Mouse (Mus musculus) brown adipose tissue, adult 24 weeks (tissue): ENCODE measurements at regions not wholly inside any gene's neighbourhood (a gene's known extent, or its start where the extent isn't known, plus 50 kb on each side); places are given as distances from the start of the nearest gene placed in this dataset.
"Not testable (repeated sequence)": the region's sequence is repeated elsewhere in the genome, so short reads cannot be mapped to it uniquely, and the experiment has no call there.

Experiments used
- H3K27ac ChIP-seq: fragments of 200-500 bp; replicated peaks from 2 replicates; pipeline ENCODE4 v1.5.1; 2012; ENCODE audit warnings: low read depth, mild to moderate bottlenecking, low read length
- H3K4me1 ChIP-seq: fragments of 200-500 bp; 2 replicates; pipeline ENCODE4 v1.6.1; 2012; ENCODE audit warnings: low read length, mixed read lengths; ENCODE audit not compliant: control insufficient read depth, insufficient read depth, insufficient read length
- H3K4me3 ChIP-seq: fragments of 200-500 bp; 2 replicates; pipeline ENCODE4 v1.5.1; 2012; ENCODE audit warnings: low read depth, mild to moderate bottlenecking, low read length, moderate library complexity; ENCODE audit not compliant: insufficient read depth

GRCm38 (mm10) chr5:78075203-78075602 is 667.4 kb upstream of the Igfbp7 start:
- Histone ChIP-seq H3K4me3 (no peak overlapping the region), H3K27ac (no peak overlapping the region), H3K4me1 (no peaks in the 10 kb centered on the region)

GRCm38 (mm10) chr5:78032554-78033250 is 624.9 kb upstream of the Igfbp7 start:
- H3K4me1 ChIP-seq, result no peaks in the 10 kb centered on the region
- no peak overlapping the region for H3K4me3 ChIP-seq
- no peak overlapping the region for H3K27ac ChIP-seq

GRCm38 (mm10) chr5:78017523-78017922 is 609.7 kb upstream of the Igfbp7 start:
- no peaks in the 10 kb centered on the region for H3K4me1 ChIP-seq
- no peak overlapping the region for H3K27ac ChIP-seq
- H3K4me3 ChIP-seq, result no peak overlapping the region

GRCm38 (mm10) chr5:77986449-77987047 is 578.7 kb upstream of the Igfbp7 start:
- H3K4me1 ChIP-seq, result no peaks in the 10 kb centered on the region
- no peak overlapping the region for H3K4me3 ChIP-seq
- no peak overlapping the region for H3K27ac ChIP-seq

- H3K27ac ChIP-seq, result no peak overlapping the region
These were observed 577.4 kb upstream of the Igfbp7 start for GRCm38 (mm10) chr5:77985269-77985668.

GRCm38 (mm10) chr5:77940021-77940420 is 532.2 kb upstream of the Igfbp7 start:
- not testable (repeated sequence) for H3K4me3 ChIP-seq, H3K4me1 ChIP-seq, H3K27ac ChIP-seq

More at GRCm38 (mm10) chr5:77985269-77985668, 577.4 kb upstream of the Igfbp7 start:
- H3K4me3 ChIP-seq, result no peak overlapping the region
- H3K4me1 ChIP-seq, result no peaks in the 10 kb centered on the region

- Histone ChIP-seq H3K27ac (no peak overlapping the region), H3K4me3 (no peak overlapping the region), H3K4me1 (no peaks in the 10 kb centered on the region)
These were observed 524.0 kb upstream of the Igfbp7 start for GRCm38 (mm10) chr5:77931874-77932273.

GRCm38 (mm10) chr5:77921186-77921585 is 513.3 kb upstream of the Igfbp7 start:
- Histone ChIP-seq H3K4me3 (no peak overlapping the region), H3K4me1 (no peaks in the 10 kb centered on the region), H3K27ac (no peak overlapping the region)

GRCm38 (mm10) chr5:77917086-77917676 is 509.3 kb upstream of the Igfbp7 start:
- no peak overlapping the region for H3K27ac ChIP-seq
- H3K4me3 ChIP-seq, result no peak overlapping the region
- H3K4me1 ChIP-seq, result no peaks in the 10 kb centered on the region

GRCm38 (mm10) chr5:77916375-77916774 is 508.5 kb upstream of the Igfbp7 start:
- H3K4me3 ChIP-seq, result no peak overlapping the region
- H3K27ac ChIP-seq, result no peak overlapping the region
- no peaks in the 10 kb centered on the region for H3K4me1 ChIP-seq

GRCm38 (mm10) chr5:77909218-77909617 is 501.4 kb upstream of the Igfbp7 start:
- Histone ChIP-seq H3K4me3 (no peak overlapping the region), H3K27ac (no peak overlapping the region), H3K4me1 (no peaks in the 10 kb centered on the region)

- not testable (repeated sequence) for H3K4me3 ChIP-seq, H3K4me1 ChIP-seq, H3K27ac ChIP-seq
These were observed 484.2 kb upstream of the Igfbp7 start for GRCm38 (mm10) chr5:77892024-77892423.

- H3K4me3 ChIP-seq, result no peak overlapping the region
- H3K27ac ChIP-seq, result no peak overlapping the region
- H3K4me1 ChIP-seq, result no peaks in the 10 kb centered on the region
These were observed 480.7 kb upstream of the Igfbp7 start for GRCm38 (mm10) chr5:77888534-77888933.

GRCm38 (mm10) chr5:77871403-77871802 is 463.6 kb upstream of the Igfbp7 start:
- Histone ChIP-seq H3K27ac (no peak overlapping the region), H3K4me1 (no peaks in the 10 kb centered on the region), H3K4me3 (no peak overlapping the region)

- H3K4me3 ChIP-seq, result no peak overlapping the region
- no peaks in the 10 kb centered on the region for H3K4me1 ChIP-seq
- no peak overlapping the region for H3K27ac ChIP-seq
These were observed 457.5 kb upstream of the Igfbp7 start for GRCm38 (mm10) chr5:77865342-77865741.

- Histone ChIP-seq H3K4me1 (no peaks in the 10 kb centered on the region), H3K4me3 (no peak overlapping the region), H3K27ac (no peak overlapping the region)
These were observed 447.4 kb upstream of the Igfbp7 start for GRCm38 (mm10) chr5:77855191-77855590.
